ENCODE assay signal across 8 mouse cellular contexts in genomic region chr11:60537468-60538347, GRCm38 (mm10). TPM values are rescaled to one million over a fixed set of nuclear protein-coding genes. Genes with fewer than 3 reads are reported as not detected.
A peak's percentile ranks its signal among the peaks of the same experiment; 100 is the strongest.
DNase-seq lines count a peak whose midpoint lies in the region; ATAC-seq and TF ChIP-seq lines count a peak whose summit lies in the region.

No protein-coding gene starts in this region.

- no peaks in the 10 kb centered on the region for H3K27me3 ChIP-seq in embryonic facial prominence, embryonic 14.5 days (replicated peaks; ENCODE audit: control insufficient read depth, insufficient read depth, low read length)
- no peaks in the 10 kb centered on the region for H3K27me3 ChIP-seq in heart, adult 2 months (ENCODE audit: control insufficient read depth, insufficient read depth, low read length)
- no peaks in the 10 kb centered on the region for H3K27me3 ChIP-seq in limb, embryonic 13.5 days
- H3K27me3 ChIP-seq in midbrain, embryonic 16.5 days (ENCODE audit: control insufficient read depth, insufficient read depth, low read depth, low read length), result no peaks in the 10 kb centered on the region

- TF ChIP-seq EP300 in heart, adult 2 months (IDR thresholded peaks at IDR 0.05; ENCODE audit: insufficient read depth, low read depth, low read length), result no peak

- H3K36me3 ChIP-seq in embryonic facial prominence, embryonic 14.5 days (ENCODE audit: control insufficient read depth, insufficient read depth, low read length), result peaks cover 14% of the 10 kb centered on the region
- peaks cover 25% of the 10 kb centered on the region for H3K36me3 ChIP-seq in heart, adult 2 months (ENCODE audit: control insufficient read depth, insufficient read depth, low read length)
- peaks cover 22% of the 10 kb centered on the region for H3K36me3 ChIP-seq in limb, embryonic 13.5 days
- no peaks in the 10 kb centered on the region for H3K36me3 ChIP-seq in midbrain, embryonic 16.5 days (ENCODE audit: control insufficient read depth, insufficient read depth, low read length)

- H3K27ac ChIP-seq in embryonic facial prominence, embryonic 14.5 days (replicated peaks; ENCODE audit: low read depth, low read length), result peak overlapping the region; percentile 100
- peak overlapping the region; percentile 100 for H3K27ac ChIP-seq in heart, adult 2 months
- H3K27ac ChIP-seq in limb, embryonic 13.5 days, result peak overlapping the region; percentile 100
- H3K27ac ChIP-seq in midbrain, embryonic 16.5 days (ENCODE audit: low read length), result peak overlapping the region; percentile 99

- intact Hi-C loops in heart, adult 2 months (cut with DNase I), result loop anchor here (2.0 to 10.0 kb wide), 4 partner anchors 80 to 1395 kb away; partner anchors contain the start of genes Akap10, Smcr8 and Top3a

- WGBS in embryonic facial prominence, embryonic 14.5 days, result under 1% methylated on average over 47 of the region's 91 CpGs
- under 1% methylated on average over 90 of the region's 91 CpGs for WGBS in heart, adult 2 months
- WGBS in limb, embryonic 13.5 days, result under 1% methylated on average over 91 of the region's 91 CpGs
- under 1% methylated on average over 91 of the region's 91 CpGs for WGBS in midbrain, embryonic 16.5 days

- no peaks in the 10 kb centered on the region for H3K9me3 ChIP-seq in embryonic facial prominence, embryonic 14.5 days (ENCODE audit: control insufficient read depth, low read length)
- no peaks in the 10 kb centered on the region for H3K9me3 ChIP-seq in limb, embryonic 13.5 days
- no peaks in the 10 kb centered on the region for H3K9me3 ChIP-seq in midbrain, embryonic 16.5 days (replicated peaks; ENCODE audit: control insufficient read depth, low read length, poor library complexity, severe bottlenecking)

- peak; percentile 68; the same call in 1 of the 2 replicates for TF ChIP-seq POLR2A in heart, adult 2 months (IDR thresholded peaks at IDR 0.05; ENCODE audit: insufficient read depth, low read depth, low read length)

- H3K4me2 ChIP-seq in embryonic facial prominence, embryonic 14.5 days (ENCODE audit: low read depth, low read length), result peak overlapping the region; percentile 98
- peak overlapping the region; percentile 97 for H3K4me2 ChIP-seq in limb, embryonic 13.5 days (replicated peaks)
- peak overlapping the region; percentile 96 for H3K4me2 ChIP-seq in midbrain, embryonic 16.5 days (ENCODE audit: low read length)

- ATAC-seq in embryonic facial prominence, embryonic 14.5 days (ENCODE audit: low read depth), result peak; percentile 90
- ATAC-seq in limb, embryonic 13.5 days (ENCODE audit: low FRiP score, low read depth), result peak; percentile 90
- peak; percentile 92 for ATAC-seq in midbrain, embryonic 16.5 days

- H3K79me2 ChIP-seq in heart, adult 2 months (replicated peaks; ENCODE audit: control insufficient read depth, insufficient read depth, low read length), result peaks cover 8% of the 10 kb centered on the region

- peak; percentile 99 for DNase-seq in 3T3-L1 (ENCODE audit: low read depth, low spot score)
- peak; percentile 84 to 94 for DNase-seq in adrenal gland, postnatal 4 days (ENCODE audit: low spot score in 2 of 2)
- peak; percentile 99 for DNase-seq in embryonic facial prominence, embryonic 14.5 days (ENCODE audit: low spot score)
- peak; percentile 94 to 98 for DNase-seq in heart, adult 2 months
- DNase-seq in kidney, adult 8-10 months, result peak; percentile 98
- DNase-seq in spleen, postnatal 10 days (ENCODE audit: low spot score in 2 of 2), result peak; percentile 89 to 97

- no peak for TF ChIP-seq CTCF in heart, adult 2 months (IDR thresholded peaks at IDR 0.05)

- peaks cover 28% of the 10 kb centered on the region for H3K4me1 ChIP-seq in embryonic facial prominence, embryonic 14.5 days (ENCODE audit: control insufficient read depth, insufficient read depth, low read length)
- peaks cover 3% of the 10 kb centered on the region for H3K4me1 ChIP-seq in heart, adult 2 months (ENCODE audit: control insufficient read depth, insufficient read depth, low read length)
- H3K4me1 ChIP-seq in limb, embryonic 13.5 days, result peaks cover 34% of the 10 kb centered on the region
- H3K4me1 ChIP-seq in midbrain, embryonic 16.5 days (ENCODE audit: control insufficient read depth, insufficient read depth, low read length), result peaks cover 42% of the 10 kb centered on the region

- H3K9ac ChIP-seq in embryonic facial prominence, embryonic 14.5 days (ENCODE audit: low read depth, low read length), result peak overlapping the region; percentile 95
- peak overlapping the region; percentile 91 for H3K9ac ChIP-seq in heart, adult 2 months (ENCODE audit: low read depth, low read length)
- peak overlapping the region; percentile 94 for H3K9ac ChIP-seq in limb, embryonic 13.5 days
- H3K9ac ChIP-seq in midbrain, embryonic 16.5 days (ENCODE audit: low read depth, low read length), result peak overlapping the region; percentile 86

- peak overlapping the region; percentile 96 for H3K4me3 ChIP-seq in embryonic facial prominence, embryonic 14.5 days (ENCODE audit: low read depth, low read length)
- H3K4me3 ChIP-seq in heart, adult 2 months, result peak overlapping the region; percentile 84
- peak overlapping the region; percentile 98 for H3K4me3 ChIP-seq in limb, embryonic 13.5 days
- peak overlapping the region; percentile 89 for H3K4me3 ChIP-seq in midbrain, embryonic 16.5 days (ENCODE audit: low read depth, low read length)

RNA-seq across cellular contexts. Expression of gene Alkbh5, which starts 1.5 kb away (rescaled TPM):
- 10 to 100 TPM; 85.6 to 86.2 TPM for total RNA-seq in adrenal gland, postnatal 4 days (2021)
- polyA plus RNA-seq in embryonic facial prominence, embryonic 14.5 days (2014; fragmentation: Nextera tagmentation; extraction: Ambion mirVana), result 29.3 and 30.1 TPM in 2 replicates
- total RNA-seq in heart, adult 2 months (2021), result 10 to 100 TPM; 80.1 to 90.3 TPM
- 24.0 and 36.7 TPM in 2 replicates for polyA plus RNA-seq in heart, adult 2 months (2012; rRNA removed)
- polyA plus RNA-seq in limb, embryonic 13.5 days (2015; fragmentation: Nextera tagmentation; extraction: Ambion mirVana), result 34.4 and 36.7 TPM in 2 replicates
- polyA plus RNA-seq in midbrain, embryonic 16.5 days (2015; fragmentation: Nextera tagmentation; extraction: Ambion mirVana), result 20.3 and 22.6 TPM in 2 replicates

Comparison
In these comparisons a context has a peak if more than half of its experiments do, and no peak if none do; other contexts are left out.
1. Peak in every context shown above with its lines: DNase-seq, ATAC-seq, H3K4me3 ChIP-seq and H3K27ac ChIP-seq.